Mouse (Mus musculus) cerebellum, adult 8-10 months (tissue): Measurements from ENCODE around the gene Esrra.

ENCODE experiments used
- DNase-seq: peaks from one replicate; pipeline ENCODE4 v3.0.0; 2022

Esrra gene

DNA sequence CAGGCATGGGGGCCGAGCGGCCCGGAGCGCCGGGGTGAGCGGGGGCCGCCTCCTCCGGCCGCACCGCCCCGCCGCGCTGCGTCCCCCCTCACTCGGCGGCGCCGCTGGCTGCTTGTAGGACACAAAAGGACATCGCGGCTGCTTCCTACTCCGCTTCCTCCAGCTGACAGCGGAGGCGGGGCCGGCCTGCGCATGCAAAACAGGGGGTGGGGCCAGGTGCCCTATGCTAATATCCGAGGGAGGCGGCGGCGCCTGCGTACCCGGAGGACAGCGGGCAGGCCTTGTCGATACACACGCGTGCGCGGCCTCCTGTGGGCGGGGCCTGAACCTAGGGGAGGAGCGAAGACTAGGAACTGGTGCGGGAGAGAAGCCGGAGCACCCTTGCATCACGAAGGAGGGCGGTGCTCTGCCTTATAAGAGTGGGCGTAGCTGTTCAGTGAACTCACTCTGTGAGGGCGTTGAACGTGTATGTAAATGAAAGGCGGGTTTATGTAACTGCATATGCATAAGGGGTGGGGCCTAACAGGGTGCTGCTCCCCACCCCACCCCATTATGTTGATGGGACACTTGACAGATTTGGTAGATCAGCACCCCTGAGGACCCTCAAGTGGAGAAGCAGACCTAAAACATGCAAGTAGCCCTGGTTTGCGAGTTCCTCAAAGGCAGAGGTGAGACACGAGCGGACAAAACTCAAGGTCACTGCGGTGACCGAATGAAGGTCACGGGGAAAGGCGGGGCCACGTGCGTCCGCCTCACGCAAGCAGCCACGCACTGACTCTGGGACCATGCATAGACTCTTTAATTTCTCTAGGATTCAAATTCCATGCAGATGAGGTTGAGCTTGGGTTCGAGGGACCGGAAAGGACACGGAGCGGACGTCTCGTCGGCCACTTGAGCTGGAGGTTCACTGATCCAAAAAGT is at the start of gene Esrra:
TSS of gene Esrra (minus strand) at position 167 of the 921 bp plus-strand sequence.
- peak; percentile 100 for DNase-seq

DNA sequence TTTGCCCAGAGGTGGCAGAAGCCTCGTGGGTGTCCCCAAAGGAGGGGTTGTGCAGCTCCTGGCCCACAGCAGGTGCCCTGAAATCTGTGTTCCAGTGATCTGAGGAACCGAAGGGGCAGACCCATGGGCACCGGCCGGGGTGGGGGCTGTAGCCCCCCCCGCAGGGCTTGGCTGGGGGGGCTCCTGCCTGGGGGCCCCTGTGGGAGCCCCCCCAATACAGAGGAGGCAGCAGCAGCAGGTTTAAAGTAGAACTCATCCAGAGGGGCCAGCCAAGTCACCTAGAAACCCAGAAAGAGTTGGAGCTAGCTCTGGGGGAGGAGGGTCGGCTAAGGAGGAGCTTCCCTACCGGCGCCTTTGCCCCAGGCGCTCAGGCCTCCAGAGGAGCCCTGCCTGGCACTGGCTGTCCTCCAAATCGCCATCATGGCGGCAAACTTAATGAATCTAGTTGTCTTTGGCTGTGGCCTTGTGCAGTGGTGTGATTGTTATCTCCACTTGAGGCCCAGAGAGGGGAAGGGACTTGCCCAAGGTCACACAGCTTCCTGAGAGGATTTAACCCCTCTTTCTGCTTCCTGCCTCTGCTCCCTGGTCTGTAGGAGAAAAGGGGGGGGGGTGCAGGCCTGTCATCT is 49.0 kb upstream of the Esrra start:
- DNase-seq = no peak

DNA sequence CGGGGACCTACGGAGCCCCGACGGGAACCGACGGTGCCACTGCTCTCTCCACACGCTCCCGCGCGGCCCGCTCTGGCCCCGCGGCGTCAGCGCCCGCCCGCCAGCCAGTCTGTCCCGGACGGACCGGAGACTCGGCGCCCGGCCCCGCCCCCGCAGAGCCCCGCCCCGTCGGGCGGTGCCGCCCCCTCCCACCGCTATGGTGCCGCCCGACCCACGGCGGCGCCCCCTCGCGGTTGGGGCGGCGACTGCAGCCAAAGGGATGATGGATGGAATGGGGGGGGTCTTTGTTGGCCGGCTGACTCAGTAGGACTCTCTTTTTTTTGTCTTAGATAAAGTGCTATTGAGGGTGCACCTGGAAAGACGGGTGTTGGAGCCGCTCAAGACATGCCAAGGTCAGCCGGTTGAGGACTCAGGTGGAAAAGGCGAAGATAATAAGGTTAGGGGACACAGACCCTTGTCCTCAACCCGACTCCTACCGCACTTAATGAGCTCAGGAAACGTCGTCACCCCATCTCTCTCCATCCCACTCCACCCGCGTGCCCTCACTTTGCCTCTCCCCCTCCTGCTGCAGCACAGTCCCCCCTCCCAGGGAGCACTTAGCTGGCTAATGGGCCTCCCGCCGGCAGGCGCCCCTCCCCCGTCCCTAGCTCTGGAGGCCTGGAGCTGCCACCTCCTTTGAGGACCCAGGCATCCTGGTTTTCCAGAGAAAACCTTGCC is 48.2 kb upstream of the Esrra start:
- no peak for DNase-seq

DNA sequence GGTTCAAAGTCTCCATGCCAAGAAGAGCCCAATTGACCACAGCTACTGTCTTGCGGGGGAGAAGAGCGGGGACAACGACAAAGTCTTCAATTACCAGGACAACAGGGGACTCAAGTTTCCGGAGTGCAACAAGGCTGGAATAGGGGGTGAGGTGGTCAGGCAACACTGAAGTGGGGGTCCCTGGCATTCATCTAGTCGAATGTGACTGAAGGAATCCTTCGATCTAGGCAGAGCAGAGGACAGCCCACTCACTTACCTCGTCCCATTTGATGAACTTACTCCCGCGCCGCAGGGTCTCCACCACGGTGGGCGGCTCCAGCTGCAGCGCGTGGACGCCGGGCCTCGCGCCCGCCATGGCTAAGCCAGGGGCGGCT is 47.7 kb upstream of the Esrra start:
- no peak for DNase-seq

DNA sequence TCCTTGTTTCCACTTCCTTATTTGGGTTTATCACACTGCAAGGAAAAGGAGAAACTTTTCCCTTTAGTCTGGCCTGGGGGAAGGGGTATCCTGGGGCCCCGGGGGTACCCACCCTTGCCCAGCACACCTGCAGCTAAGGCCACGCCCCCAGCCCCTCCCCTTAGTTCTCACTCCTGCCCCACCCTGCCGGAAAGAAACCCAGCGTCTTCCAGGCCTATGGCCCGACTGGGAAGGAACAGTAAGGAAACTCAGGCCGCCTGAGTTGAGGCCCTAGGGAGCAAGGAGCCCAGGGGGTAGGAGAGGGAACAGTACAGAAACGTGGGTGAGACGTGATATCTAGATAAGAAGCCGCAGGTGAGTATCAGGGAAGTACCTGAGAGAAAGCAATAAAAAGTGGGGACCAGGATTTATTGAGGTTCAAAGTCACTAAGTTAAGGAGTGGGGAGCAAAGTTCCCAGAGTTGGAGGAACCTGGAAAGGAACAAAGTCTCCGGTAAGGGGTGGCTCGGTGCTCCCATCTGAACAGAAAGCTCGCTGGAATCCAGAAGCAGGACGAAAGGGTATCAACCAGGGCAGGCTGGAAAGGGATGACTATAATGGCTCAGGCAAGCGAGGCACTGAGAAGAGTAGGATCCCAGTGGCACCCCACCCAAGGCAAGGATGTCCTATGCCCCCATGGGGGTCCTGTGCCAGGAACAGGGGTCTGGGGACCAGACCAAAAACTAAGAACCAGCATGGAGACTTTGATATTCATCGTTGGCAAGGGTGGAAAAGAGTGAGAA is 47.1 kb upstream of the Esrra start:
- DNase-seq = no peak

DNA sequence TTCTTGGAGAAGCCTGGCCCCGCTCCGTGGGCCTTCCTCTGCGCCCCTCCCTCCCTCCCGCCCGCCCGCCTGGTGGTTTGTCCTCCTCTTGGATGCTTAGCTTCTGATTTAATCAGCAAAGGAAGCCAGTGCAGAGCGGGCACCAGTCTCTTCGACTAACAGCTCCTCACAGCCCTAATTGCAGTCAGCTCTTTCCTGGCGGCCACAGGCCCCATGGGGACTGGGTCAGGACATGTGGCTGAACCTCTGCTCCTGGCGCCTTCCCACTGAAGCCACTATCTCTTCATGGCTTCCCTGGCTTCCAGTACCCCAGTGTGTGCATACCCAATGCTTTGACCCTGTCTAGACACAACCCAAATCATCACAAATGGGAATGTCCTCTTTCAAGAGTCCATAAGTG is 34.8 kb upstream of the Esrra start:
- no peak for DNase-seq

DNA sequence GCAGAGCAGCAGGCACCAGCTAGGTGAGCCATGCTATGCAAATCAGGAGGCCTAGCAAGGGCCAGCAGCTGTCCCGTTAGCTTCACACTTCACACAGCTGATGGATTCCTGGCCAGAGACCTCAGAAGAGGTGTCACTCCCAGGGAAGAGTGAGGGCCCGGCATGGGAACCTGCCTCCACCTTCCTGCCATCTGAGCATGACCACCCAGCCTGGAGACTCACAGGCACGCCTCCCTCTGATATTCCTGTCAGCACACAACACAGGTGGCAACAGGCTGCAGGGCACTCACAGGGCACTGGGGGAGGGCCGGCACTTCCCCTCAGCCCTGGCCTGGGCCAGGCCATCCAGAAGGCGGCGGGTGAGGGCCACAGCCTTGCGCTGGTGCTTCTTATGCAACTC is 33.8 kb upstream of the Esrra start:
- DNase-seq = no peak

DNA sequence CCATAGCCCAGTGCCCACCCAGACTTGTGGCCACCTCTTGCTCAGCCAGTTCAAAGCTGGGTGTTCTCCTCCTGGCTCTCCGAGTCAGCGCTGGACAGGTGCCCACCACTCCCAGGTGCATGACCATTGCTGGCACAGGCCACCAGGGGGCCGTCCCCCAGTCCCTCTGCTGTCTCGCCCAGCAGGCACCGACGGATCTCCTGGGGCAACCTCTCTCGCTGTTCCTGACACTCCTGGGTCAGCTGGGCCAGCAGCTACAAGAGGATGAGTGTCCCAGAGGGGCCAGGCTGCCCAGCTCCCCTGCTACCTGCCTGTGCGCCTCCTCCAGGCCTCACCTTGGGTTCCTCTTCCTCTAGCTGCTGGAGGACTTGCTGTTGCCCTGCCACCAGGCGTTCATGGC is 32.4 kb upstream of the Esrra start:
- DNase-seq = no peak

DNA sequence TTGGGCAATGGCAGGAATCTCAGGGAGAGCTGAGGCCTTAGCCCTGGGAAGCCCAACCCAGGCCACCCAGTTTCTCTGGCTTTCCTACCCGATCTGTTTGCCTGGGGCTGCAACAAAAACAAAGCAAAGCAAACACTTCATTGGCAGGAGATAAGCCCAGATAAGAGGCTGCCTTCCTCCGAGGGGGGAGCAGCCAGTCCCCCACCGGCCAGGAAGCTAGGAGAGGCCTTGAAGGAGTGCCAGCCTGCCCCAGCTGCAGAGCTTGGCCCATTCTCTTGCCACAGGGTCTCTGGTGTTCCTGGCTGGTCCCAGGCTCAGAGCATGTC is 31.1 kb upstream of the Esrra start:
- no peak for DNase-seq

DNA sequence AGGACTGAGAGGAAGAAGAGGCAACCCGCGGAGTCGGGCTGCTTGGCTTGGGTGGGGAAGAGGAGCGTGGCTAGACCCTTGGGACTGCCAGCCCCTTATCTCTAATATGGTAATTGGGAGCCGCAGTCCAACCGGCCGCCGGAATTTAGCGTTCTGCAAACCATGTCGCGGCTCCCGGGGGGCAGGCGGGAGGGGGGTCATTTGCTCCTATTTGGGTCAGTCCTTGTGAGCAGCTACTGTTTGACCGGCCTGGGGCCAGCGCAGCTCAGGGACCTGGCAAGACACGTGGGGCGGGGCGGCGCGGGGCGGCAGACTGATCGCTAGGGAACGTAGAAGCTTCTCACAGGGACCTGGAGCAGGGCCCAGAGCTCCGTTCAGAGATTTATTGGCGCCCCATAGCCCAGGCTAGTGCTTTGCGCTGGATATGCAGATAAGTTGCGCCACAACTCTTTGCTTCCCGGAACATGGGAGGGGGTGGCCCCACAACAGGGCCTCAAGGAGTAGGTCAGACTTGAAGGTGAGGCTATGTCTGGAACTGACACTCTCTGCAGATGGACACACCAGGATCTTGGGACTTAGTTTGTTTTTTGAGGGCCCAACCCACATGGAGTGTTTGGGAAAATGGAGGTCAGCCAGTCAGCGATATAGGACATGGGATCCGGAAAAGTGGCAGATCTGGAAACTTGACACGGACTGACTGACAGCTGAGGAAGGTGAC is 30.5 kb upstream of the Esrra start:
- peak; percentile 78 for DNase-seq

DNA sequence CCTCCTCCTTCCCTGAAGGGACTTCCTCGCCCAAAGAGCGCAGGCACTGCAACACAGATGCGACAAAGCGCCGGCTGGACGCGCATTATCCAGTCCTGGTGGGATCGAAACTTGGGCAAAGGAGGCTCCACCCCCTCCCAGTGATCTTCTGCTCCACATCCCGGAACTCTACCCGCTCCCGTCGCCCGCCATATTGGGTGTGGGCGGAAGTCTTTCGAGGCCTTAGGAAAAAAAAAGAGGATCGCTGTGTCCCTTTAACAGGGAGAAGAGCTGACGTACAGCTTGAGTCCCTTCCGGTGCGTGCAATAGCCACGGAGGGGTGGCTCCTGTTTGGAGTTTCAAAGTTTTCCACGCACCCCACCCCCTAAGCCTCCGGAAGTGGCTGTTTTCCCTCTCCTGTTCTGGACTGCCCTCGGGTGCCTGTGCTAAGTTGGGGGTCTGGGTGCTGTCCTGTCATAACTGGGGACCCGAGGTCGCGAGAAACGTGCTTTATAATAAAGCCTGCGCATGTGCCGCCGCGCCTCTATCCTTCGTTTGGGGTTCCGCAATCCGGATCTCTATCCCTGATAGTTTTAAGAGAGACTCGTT is 29.9 kb upstream of the Esrra start:
- DNase-seq = peak; percentile 88

DNA sequence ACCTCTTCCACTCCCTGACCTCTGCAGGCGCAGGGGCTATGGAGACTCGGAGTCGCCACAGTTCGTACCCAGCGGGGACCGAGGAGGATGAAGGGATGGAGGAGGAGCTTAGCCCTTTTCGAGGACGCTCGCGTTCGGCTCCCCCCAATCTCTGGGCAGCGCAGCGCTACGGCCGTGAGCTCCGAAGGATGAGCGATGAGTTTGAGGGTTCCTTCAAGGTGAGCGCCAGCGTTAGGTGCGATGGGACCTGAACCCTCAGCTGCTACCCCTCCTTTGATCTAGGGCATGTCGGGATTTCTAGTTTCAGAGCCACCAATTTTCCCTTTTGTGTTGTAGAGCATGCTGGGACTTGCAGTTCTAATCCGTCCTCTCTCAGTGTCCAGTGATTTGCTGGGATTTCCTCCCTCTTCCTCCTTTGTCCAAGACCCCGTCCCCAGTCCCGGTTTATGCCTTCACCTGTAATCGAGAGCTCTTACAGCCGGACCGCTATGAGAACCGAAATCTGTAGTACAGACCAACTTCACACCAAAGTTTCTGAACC is 29.1 kb upstream of the Esrra start:
- DNase-seq = peak; percentile 62

DNA sequence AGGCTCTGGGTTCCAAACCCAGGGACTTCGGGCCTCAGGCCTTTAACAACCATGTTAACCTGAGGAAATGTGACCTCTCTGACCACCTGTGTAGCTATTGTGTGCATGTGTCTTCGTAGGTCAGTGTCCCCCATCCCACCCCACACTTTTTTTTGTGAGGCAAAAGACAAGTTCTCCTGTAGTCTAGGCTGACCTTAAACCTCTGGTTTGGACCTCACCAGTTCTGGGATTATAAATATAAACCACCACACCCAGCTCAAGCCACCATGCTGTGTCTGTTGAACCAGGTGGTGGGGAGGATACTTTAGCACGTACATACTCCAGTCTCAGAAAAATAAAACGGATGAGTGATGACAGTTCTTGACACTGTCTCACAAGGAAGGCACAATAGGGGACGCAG is 28.3 kb upstream of the Esrra start:
- DNase-seq = no peak

DNA sequence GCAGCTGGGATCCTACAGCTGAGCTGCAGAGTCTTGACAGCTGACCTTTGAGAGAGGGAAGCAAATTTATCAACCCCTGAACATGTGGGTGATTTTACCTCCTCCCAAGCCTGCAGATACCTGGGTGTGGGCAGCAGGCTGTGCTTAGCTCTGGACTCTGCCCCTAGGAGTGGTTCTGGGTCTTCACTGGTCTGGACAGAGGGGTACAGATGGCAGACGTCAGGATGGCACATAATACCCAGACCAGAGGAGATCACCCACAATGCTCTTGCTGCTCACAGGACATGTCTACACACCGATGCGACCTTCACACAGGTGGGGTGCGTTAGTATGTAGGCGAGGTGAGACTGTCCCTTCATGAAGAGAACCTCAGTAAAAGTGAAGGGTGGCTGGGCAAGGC is 27.9 kb upstream of the Esrra start:
- DNase-seq = no peak

DNA sequence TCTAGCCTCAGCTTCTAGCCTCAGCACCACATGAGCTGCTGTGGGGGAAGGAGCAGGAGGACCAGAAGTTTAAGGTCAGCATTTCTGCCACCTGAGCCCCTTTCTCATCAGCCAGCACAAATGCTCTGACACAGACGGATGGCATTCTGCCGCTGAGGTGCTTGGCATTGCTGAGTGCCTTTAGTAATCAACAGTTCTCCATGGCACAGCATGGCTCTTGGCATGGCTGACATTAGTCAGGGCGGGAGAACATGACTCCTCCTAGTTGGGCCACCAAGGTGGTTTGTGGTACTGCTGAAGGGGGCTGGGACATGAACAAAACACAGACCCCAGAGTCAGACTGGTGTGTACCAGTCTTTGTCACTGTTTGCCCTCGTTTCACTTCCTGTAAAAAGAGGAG is 26.6 kb upstream of the Esrra start:
- DNase-seq = peak; percentile 66

DNA sequence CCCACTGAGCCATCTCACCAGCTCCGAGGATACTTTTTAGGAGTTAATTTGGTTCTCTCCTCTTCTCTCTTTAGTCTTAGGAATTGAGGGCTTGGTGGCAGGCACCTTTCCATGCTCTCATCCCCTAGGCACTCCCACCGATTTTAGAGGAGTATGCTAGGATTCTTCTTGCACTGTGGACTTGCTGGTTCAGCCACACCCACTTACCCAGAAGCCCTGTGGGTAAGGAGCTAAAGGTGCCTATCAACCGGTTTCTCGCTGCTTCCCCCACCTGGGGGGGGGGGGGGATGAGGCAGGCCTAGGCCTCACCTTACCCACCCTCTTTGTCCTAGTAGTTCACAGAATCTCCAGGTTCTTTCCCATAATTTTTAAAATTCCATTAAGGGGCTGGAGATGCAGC is 26.1 kb upstream of the Esrra start:
- DNase-seq = no peak

DNA sequence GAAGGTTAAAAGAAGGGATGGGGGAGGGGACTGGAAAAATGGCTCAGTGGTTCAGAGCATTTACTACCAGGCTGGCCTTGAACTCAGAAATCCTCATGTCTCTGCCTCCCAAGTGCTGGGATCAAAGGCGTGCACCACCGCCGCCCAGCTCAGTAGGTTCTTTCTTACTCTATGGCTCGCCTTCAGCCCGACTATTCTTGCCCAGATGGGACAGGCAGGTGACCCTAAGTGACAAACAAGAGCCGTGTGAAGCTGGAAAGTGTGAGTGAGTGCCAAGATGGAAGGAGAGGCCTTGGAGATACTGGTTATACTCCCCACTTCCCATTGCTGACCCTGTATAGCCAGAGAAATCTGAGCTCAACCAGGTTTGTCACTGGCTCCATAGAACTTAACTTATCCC is 22.1 kb upstream of the Esrra start:
- no peak for DNase-seq

DNA sequence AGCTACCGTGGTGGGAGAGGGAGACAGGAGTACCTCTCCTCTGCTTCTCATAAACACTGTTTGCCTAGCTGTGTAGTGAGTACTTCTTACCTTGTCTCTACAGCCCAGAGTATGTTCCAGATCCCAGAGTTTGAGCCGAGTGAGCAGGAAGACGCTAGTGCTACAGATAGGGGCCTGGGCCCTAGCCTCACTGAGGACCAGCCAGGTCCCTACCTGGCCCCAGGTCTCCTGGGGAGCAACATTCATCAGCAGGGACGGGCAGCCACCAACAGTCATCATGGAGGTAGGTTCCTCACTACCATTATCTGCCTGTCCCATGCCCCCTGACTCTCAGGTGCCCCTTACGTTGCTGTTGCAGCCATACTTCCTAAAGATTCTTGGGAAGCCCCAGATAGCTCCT is 21.2 kb upstream of the Esrra start:
- DNase-seq = no peak

DNA sequence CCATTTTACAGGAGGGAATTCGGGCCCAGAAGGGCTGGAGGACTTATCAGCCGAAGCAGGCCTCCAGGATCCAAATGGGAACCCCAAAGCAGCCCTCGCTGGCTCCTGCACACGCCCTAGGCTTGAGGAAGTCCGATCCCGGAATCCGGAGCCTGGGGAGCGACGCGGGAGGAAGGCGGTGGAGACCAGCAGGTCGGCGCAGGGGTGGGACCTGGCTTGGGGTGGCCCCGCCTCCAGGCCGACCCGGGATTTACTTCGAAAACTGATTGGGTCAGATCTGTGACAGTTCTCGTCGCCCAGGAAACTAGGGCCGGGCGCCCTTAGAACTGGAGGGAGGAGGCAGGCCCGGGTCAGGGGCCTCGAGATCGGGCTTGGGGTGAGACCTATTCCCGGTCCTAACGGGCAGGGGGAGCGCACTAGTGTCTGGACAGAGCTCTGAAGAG is 20.7 kb upstream of the Esrra start, which contains the start of gene Gpr137:
TSS of gene Gpr137 (minus strand) at position 232 of the 443 bp plus-strand sequence.
- peak; percentile 93 for DNase-seq

DNA sequence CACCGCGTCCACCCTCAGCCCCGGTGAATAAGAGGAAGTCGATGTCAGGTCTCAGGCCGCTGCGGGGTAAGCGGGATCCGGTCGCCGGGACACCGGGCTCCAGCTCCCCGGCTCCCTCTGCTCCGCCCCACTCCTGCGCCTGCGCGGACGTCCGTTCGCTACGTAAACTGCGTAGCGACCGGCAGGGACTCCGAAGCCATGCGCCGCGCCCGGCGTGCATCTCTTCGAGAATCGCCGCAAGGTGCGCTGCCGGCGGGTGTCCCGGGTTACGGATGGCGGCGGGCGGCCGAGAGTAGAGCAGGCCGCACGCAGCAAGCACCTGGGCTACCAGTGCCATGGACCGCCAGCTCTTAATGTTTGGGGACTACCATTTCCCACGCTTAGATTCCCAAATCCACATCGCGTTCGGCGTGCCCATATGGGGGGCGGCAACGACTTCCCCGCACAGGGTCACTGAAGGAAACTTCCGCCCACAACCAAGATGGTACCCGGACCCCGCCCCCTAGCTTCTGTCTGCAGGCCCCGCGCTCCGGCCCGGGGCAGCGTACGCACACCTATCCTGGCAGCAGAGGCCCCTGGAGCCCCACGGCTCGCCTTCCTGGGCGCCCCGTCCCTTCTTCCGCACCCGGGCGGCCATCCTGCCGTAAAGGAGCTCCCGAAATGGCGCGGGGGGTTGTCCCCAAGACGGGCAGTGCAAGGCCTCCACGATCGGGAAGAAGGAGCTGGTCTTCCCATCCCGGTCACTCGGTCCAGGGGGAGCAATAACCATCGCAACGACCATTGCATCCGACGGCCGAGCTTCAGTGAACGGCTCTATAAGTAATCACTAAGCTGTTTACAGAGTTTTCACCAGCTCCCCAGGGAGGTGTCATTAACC is 20.0 kb upstream of the Esrra start, which contains the start of gene Bad:
TSS of gene Bad (plus strand) at position 490 of the 877 bp plus-strand sequence.
- DNase-seq = peak; percentile 95
